Mouse (Mus musculus): ENCODE measurements at regions not wholly inside any gene's neighbourhood (a gene's known extent, or its start where the extent isn't known, plus 50 kb on each side); places are given as distances from the start of the nearest gene placed in this dataset.

GRCm38 (mm10) chr4:89505368-89505819, 173.8 kb upstream of the Dmrta1 start:
- no peak for DNase-seq (ENCODE audit: low read depth, low spot score)

- DNase-seq (ENCODE audit: low read depth, low spot score), result no peak
Observed at GRCm38 (mm10) chr4:89500232-89500631, 179.0 kb upstream of the Dmrta1 start.

GRCm38 (mm10) chr4:89490947-89491346, 180.1 kb upstream of the Cdkn2b start:
- DNase-seq (ENCODE audit: low read depth, low spot score), result no peak

GRCm38 (mm10) chr4:89487416-89488165, 176.8 kb upstream of the Cdkn2b start:
- DNase-seq (ENCODE audit: low read depth, low spot score), result no peak

- no peak for DNase-seq (ENCODE audit: low read depth, low spot score)
Observed at GRCm38 (mm10) chr4:89486963-89487362, 176.1 kb upstream of the Cdkn2b start.

- DNase-seq (ENCODE audit: low read depth, low spot score), result no peak
Observed at GRCm38 (mm10) chr4:89485981-89486531, 175.2 kb upstream of the Cdkn2b start.

GRCm38 (mm10) chr4:89478646-89479237, 167.9 kb upstream of the Cdkn2b start:
- no peak for DNase-seq (ENCODE audit: low read depth, low spot score)

GRCm38 (mm10) chr4:89475848-89476247, 165.0 kb upstream of the Cdkn2b start:
- no peak for DNase-seq (ENCODE audit: low read depth, low spot score)

- no peak for DNase-seq (ENCODE audit: low read depth, low spot score)
Observed at GRCm38 (mm10) chr4:89474836-89475541, 164.2 kb upstream of the Cdkn2b start.

- DNase-seq (ENCODE audit: low read depth, low spot score), result no peak
Observed at GRCm38 (mm10) chr4:89471426-89471825, 160.6 kb upstream of the Cdkn2b start.

GRCm38 (mm10) chr4:89470756-89471155, 159.9 kb upstream of the Cdkn2b start:
- DNase-seq (ENCODE audit: low read depth, low spot score), result no peak

GRCm38 (mm10) chr4:89469883-89470282, 159.0 kb upstream of the Cdkn2b start:
- DNase-seq (ENCODE audit: low read depth, low spot score), result no peak

- DNase-seq (ENCODE audit: low read depth, low spot score), result no peak
Observed at GRCm38 (mm10) chr4:89469406-89469805, 158.6 kb upstream of the Cdkn2b start.

GRCm38 (mm10) chr4:89466766-89467165, 155.9 kb upstream of the Cdkn2b start:
- DNase-seq (ENCODE audit: low read depth, low spot score), result no peak

- no peak for DNase-seq (ENCODE audit: low read depth, low spot score)
Observed at GRCm38 (mm10) chr4:89463121-89463520, 152.3 kb upstream of the Cdkn2b start.

- no peak for DNase-seq (ENCODE audit: low read depth, low spot score)
Observed at GRCm38 (mm10) chr4:89460170-89460762, 149.4 kb upstream of the Cdkn2b start.

GRCm38 (mm10) chr4:89459346-89459666, 148.5 kb upstream of the Cdkn2b start:
- no peak for DNase-seq (ENCODE audit: low read depth, low spot score)

- no peak for DNase-seq (ENCODE audit: low read depth, low spot score)
Observed at GRCm38 (mm10) chr4:89458628-89459345, 147.9 kb upstream of the Cdkn2b start.

- DNase-seq (ENCODE audit: low read depth, low spot score), result no peak
Observed at GRCm38 (mm10) chr4:89457861-89458260, 147.0 kb upstream of the Cdkn2b start.

GRCm38 (mm10) chr4:89454926-89455325, 144.1 kb upstream of the Cdkn2b start:
- DNase-seq (ENCODE audit: low read depth, low spot score), result no peak

- DNase-seq (ENCODE audit: low read depth, low spot score), result no peak
Observed at GRCm38 (mm10) chr4:89453051-89453450, 142.2 kb upstream of the Cdkn2b start.
